Mouse (Mus musculus): ENCODE data around the gene Ifngr1.

Gene Ifngr1

GRCm38 (mm10) chr10:19591641-19592441 is at the start of gene Ifngr1:
Gene Ifngr1 (plus strand): TSS chr10:19591949.
- peak; percentile 100 for DNase-seq (ENCODE audit: low spot score)

- no peak for DNase-seq (ENCODE audit: low spot score)
Observed at GRCm38 (mm10) chr10:19546825-19547224, 44.9 kb upstream of the Ifngr1 start.

GRCm38 (mm10) chr10:19548016-19548415 is 43.7 kb upstream of the Ifngr1 start:
- no peak for DNase-seq (ENCODE audit: low spot score)

- no peak for DNase-seq (ENCODE audit: low spot score)
Observed at GRCm38 (mm10) chr10:19548491-19548890, 43.3 kb upstream of the Ifngr1 start.

- no peak for DNase-seq (ENCODE audit: low spot score)
Observed at GRCm38 (mm10) chr10:19551585-19551984, 40.2 kb upstream of the Ifngr1 start.

GRCm38 (mm10) chr10:19553857-19554256 is 37.9 kb upstream of the Ifngr1 start:
- no peak for DNase-seq (ENCODE audit: low spot score)

GRCm38 (mm10) chr10:19557696-19558095 is 34.1 kb upstream of the Ifngr1 start:
- DNase-seq (ENCODE audit: low spot score): no peak

GRCm38 (mm10) chr10:19559565-19560165 is 32.1 kb upstream of the Ifngr1 start:
- DNase-seq (ENCODE audit: low spot score): no peak

- no peak for DNase-seq (ENCODE audit: low spot score)
Observed at GRCm38 (mm10) chr10:19562598-19562997, 29.2 kb upstream of the Ifngr1 start.

GRCm38 (mm10) chr10:19563443-19563861 is 28.3 kb upstream of the Ifngr1 start:
- no peak for DNase-seq (ENCODE audit: low spot score)

- DNase-seq (ENCODE audit: low spot score): no peak
Observed at GRCm38 (mm10) chr10:19567481-19567880, 24.3 kb upstream of the Ifngr1 start.

GRCm38 (mm10) chr10:19570288-19570687 is 21.5 kb upstream of the Ifngr1 start:
- no peak for DNase-seq (ENCODE audit: low spot score)

GRCm38 (mm10) chr10:19570716-19571115 is 21.0 kb upstream of the Ifngr1 start:
- no peak for DNase-seq (ENCODE audit: low spot score)

- no peak for DNase-seq (ENCODE audit: low spot score)
Observed at GRCm38 (mm10) chr10:19577571-19577970, 14.2 kb upstream of the Ifngr1 start.

GRCm38 (mm10) chr10:19578001-19578400 is 13.7 kb upstream of the Ifngr1 start:
- no peak for DNase-seq (ENCODE audit: low spot score)

GRCm38 (mm10) chr10:19578409-19578986 is 13.3 kb upstream of the Ifngr1 start:
- no peak for DNase-seq (ENCODE audit: low spot score)

GRCm38 (mm10) chr10:19580660-19581059 is 11.1 kb upstream of the Ifngr1 start:
- no peak for DNase-seq (ENCODE audit: low spot score)

- peak; percentile 36 for DNase-seq (ENCODE audit: low spot score)
Observed at GRCm38 (mm10) chr10:19581844-19582582, 9.7 kb upstream of the Ifngr1 start.

GRCm38 (mm10) chr10:19582806-19583430 is 8.8 kb upstream of the Ifngr1 start:
- no peak for DNase-seq (ENCODE audit: low spot score)

GRCm38 (mm10) chr10:19584064-19584463 is 7.7 kb upstream of the Ifngr1 start:
- no peak for DNase-seq (ENCODE audit: low spot score)

- DNase-seq (ENCODE audit: low spot score): no peak
Observed at GRCm38 (mm10) chr10:19584846-19585245, 6.9 kb upstream of the Ifngr1 start.

- no peak for DNase-seq (ENCODE audit: low spot score)
Observed at GRCm38 (mm10) chr10:19585860-19586259, 5.9 kb upstream of the Ifngr1 start.

All from yolk sac, embryonic 10.5 days (tissue).